Mouse (Mus musculus) adrenal gland, postnatal 10 days (tissue): ENCODE data around the gene Theg. TPM values are rescaled to one million over a fixed set of nuclear protein-coding genes. Genes with fewer than 3 reads are reported as not detected.

Experiments
- DNase-seq: peaks from one replicate; pipeline ENCODE4 v3.0.0; 2021; ENCODE audit warnings: mixed read lengths
- long read RNA-seq, 2 experiments: library from polyadenylated mRNA; stranded (forward); transcript quantifications; one replicate each; pipeline ENCODE4 v2.0.0; 2021
- total RNA-seq, 2 experiments: library from RNA; stranded (reverse); gene quantifications; 2 replicates each; pipeline ENCODE4 v1.2.3; 2021

Gene Theg
- total RNA-seq: not detected
- long read RNA-seq, experiment 1: 0 reads
- long read RNA-seq, experiment 2: 0 reads

GRCm38 (mm10) chr10:79587061-79587751, at the start of gene Theg:
Theg (minus strand) TSS chr10:79587331.
- no peak for DNase-seq

DNA sequence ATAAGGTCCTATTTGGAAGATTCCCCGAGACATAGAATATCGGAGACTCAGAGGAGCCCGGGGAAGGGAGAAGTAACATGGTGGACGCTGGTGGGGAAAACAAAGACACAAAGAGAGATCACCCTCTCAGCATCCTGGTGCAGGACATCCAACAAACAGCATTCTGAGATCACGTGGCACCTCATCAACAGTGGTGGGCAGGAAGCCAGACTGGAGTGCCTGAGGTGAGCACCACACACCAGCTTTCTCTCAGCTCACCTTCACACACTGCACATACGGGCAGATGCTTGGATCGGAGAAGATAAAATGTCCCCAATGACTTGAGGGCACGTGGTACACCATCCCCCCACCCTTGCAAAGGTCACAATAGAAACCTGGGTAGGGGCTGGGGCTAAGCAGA, 49.2 kb upstream of the Theg start:
- no peak for DNase-seq

- DNase-seq: peak; percentile 22
Measured at GRCm38 (mm10) chr10:79633006-79633777, 46.1 kb upstream of the Theg start.

DNA sequence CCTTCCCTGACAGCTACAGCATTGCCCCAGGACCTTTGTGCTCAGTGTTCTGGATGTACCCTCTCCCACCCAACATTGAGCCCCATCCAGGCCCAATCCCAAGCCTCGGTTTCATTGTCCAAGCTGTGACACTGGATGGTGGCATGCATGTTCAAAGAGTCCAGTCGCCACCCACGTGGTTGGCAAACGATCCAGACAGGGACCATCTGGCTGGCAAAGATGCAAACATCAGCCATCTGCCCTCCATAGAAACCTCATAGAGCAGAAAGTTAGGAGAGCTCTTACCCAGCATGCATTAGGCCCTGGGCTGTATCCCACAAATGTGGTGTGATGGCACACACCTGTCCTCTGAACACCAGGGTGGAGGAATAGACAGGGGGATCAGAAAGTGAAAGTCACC, 44.3 kb upstream of the Theg start:
- no peak for DNase-seq

DNA sequence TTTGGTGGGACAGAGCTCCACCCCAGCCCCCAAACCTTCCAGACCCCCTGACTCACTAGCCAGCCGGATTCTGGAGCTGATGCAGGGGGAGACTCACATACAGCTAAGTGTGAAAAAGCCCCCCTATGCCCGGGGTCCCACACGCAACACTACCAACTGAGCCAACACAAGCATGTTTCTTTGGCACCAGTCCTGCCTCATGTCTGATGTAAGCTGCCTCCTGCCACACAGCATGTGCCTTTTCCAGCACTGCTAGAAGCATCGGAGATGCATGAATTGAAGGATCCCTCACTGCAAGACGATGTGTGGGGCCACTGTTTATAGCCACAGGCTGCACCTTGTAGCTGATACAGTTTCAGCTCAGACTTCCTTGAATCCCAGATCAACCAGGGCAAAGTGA, 41.2 kb upstream of the Theg start:
- DNase-seq: no peak

GRCm38 (mm10) chr10:79626156-79626555, 39.0 kb upstream of the Theg start:
- peak; percentile 23 for DNase-seq

GRCm38 (mm10) chr10:79625398-79625797, 38.3 kb upstream of the Theg start:
- DNase-seq: no peak

DNA sequence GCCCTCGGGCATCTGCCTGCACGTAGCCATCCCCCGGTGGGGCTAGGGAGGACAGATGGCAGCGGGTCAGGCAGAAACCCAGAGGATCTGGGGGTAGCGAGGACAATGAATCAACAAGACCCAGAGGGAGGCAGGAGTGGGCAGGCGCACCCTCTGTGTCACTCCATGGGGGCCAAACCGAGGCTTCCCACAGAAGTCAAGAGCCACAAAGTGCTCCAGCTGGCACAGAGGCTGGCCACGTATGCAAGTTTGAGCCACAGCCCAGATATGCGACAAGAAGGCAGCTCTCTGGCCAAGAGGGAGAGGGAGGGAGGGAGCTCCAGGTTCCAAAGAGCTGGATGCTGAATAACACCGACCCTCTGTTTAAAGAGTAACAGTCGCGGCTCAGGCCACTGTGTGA, 36.8 kb upstream of the Theg start:
- no peak for DNase-seq

DNA sequence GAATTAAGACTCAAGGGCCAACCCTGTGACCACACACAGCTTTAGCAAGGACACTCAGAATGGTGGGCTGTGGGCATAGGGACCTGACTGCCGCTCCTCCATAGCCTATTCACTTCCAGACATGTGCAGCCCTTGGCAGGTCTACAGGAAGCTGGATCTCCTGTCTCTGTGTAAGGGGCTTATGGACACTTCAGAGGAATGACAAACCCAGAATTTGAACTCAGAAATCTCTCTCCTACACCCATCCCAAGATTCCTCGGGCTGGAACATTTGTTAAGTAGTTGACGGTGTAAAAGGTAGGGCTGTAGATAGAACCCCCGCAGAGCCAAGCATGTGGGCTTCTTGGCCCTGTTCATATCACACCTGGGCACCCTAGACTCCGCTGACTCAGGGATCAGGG, 29.2 kb upstream of the Theg start:
- DNase-seq: no peak

GRCm38 (mm10) chr10:79615860-79616259, 28.7 kb upstream of the Theg start:
- no peak for DNase-seq

GRCm38 (mm10) chr10:79614305-79614643, 27.1 kb upstream of the Theg start:
- DNase-seq: no peak

DNA sequence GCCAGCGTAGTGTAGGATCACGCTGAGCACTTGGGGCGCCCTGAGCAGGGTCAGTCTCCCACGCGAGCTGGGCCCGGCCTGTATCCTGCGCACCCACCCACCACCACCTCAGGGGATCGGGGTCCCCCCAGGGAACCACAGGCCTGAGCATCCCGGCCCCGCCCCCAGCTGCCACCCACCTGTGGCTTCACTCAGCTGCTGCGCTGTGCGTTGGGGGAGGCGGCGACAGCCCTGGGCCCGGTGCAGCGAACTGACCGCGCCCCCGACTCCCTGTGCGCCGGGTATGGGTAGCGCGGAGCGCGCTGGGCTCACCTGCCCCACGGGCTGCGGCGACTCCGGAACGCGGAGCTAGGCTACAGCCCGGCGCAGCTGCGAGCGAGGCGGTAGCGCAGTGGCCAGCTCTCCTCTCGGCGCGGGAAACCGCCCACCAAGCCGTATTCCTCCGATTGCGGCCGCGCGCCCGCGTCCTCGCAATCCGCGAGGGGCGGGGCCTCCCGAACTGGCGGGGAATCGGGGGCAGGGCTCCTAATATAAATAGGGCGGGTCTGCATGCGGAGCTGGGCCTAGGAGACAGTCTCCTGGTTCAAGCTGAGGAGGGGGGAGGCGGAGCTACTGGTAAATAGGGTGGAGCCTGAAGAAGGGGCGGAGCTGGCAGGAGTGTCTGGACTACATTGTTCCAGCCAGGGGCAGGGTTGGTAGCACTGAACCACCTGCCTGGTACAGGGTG, 26.6 kb upstream of the Theg start, which contains the start of gene C2cd4c:
Gene C2cd4c (minus strand): TSS at position 448 of the 727 bp plus-strand sequence.
- DNase-seq: peak; percentile 66

- no peak for DNase-seq
Measured at GRCm38 (mm10) chr10:79612192-79613135, 25.3 kb upstream of the Theg start.

DNA sequence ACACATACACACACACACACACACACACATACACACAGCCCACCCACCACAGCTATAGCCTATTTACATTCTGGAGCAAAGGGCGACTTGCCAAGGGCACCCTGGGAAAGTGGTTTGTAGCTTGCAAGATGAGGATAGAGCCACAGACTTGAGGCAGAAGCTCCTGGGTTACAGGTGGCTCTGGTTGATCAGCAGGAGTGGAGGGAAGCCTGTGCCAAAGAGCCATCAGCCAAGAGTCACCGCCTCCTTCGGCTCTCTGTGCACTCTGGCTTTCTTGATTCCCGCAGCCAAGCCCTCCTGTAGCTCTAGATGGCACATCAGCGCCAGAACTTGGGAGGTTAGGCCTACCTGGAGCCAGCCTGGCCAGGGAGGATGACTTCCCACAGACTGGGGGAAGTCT, 24.2 kb upstream of the Theg start:
- no peak for DNase-seq

- DNase-seq: no peak
Measured at GRCm38 (mm10) chr10:79609276-79609675, 22.1 kb upstream of the Theg start.

DNA sequence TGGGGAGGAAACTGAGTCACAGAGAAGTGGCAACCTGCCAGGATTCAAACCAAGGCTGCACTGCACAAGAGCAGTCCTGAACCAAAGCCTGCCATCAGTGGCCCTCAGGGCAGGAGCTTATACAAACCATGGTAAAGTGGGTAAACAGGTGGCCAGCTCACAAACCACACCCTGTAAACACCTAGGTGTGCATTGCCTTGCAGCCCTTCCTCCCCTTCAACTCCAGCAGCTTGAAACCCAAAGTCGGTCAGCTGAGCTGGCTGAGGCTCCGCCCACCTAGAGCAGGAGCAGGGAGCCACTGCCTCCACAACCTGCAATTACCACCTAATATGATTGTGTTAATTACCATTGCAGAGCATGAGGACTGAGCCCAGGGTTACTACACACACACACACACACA, 20.8 kb upstream of the Theg start:
- no peak for DNase-seq

- DNase-seq: no peak
Measured at GRCm38 (mm10) chr10:79606537-79606936, 19.4 kb upstream of the Theg start.

DNA sequence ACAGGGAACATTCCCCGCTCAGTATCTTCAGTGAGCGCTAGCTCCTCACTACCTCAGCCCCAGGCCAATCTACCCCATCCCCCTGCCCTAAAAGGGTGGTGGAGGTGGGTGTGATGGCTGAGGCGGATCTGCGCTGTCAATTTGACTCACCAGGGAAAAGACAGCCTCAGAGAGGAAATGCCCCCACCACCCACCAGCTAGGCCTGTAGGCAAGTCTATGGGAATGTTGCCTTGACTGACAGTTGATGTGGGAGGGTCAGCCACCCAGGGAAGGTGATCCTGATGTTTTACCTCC, 10.8 kb upstream of the Theg start:
- DNase-seq: no peak

- DNase-seq: no peak
Measured at GRCm38 (mm10) chr10:79597051-79597935, 10.2 kb upstream of the Theg start.

DNA sequence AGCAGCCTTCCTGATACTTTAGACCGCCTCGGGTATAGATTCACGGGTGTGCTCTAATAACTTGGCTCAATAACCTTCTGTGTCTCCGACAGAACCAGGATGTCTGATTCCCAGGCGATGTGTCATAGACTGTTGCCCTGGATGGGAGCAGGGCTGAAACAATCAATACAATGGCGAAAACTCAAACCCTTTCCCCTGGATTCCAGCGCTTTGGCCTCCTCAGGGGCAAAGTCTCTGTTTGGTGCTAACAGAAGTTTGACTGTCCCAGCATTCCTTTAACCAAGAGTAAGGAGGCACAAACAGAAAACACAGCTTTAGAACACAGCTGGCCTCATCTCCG, 8.4 kb upstream of the Theg start:
- DNase-seq: no peak

DNA sequence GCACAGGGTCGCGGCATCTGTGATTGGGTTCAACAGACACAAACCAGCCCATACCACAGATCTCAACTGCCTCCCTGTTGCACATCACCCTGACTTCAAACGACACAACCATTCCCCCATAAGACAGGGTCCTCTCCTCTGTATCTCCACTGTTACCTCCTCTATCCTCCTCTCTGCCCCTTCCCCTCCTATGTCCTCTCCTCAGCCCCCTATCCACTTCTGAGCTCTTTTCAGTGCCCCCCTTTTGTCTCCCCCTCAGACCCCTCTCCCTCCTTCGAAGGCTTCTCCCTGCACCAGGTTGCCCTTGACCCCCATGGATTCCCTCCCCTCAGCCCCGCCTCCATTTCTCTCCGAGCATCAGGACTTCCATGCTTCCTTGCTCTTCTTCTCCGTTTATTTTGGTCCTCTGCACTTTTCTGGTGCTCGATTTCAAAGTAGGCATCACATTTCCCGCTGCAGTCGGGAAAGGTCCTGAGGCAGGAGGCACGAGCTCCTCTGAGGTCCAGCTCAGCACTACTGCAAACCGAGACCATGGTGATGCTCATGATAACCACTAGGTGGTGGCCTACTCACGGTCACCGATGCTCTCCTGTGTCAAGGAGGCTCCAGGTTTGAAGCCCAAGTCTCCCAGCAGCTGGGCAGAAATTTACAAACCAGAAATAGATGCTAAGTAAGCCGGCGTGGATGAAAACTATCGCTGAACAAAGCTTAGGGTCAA, 7.9 kb upstream of the Theg start:
- peak; percentile 67 for DNase-seq
